Mouse (Mus musculus) urinary bladder, postnatal 36 days (tissue): ENCODE measurements at regions not wholly inside any gene's neighbourhood (a gene's known extent, or its start where the extent isn't known, plus 50 kb on each side); places are given as distances from the start of the nearest gene placed in this dataset.

ENCODE experiments used
- DNase-seq, 2 experiments: peaks; one replicate each; pipeline ENCODE4 v3.0.0; 2022; ENCODE audit warnings: low spot score in 2 of 2, mixed read lengths in 1 of 2

GRCm38 (mm10) chr1:122273579-122273978, 705.8 kb upstream of the Ddx18 start:
- DNase-seq: no peak

GRCm38 (mm10) chr1:122243031-122243430, 675.2 kb upstream of the Ddx18 start:
- DNase-seq: no peak

GRCm38 (mm10) chr1:122241511-122241910, 673.7 kb upstream of the Ddx18 start:
- no peak for DNase-seq

GRCm38 (mm10) chr1:122230442-122230841, 662.7 kb upstream of the Ddx18 start:
- DNase-seq: no peak

DNA sequence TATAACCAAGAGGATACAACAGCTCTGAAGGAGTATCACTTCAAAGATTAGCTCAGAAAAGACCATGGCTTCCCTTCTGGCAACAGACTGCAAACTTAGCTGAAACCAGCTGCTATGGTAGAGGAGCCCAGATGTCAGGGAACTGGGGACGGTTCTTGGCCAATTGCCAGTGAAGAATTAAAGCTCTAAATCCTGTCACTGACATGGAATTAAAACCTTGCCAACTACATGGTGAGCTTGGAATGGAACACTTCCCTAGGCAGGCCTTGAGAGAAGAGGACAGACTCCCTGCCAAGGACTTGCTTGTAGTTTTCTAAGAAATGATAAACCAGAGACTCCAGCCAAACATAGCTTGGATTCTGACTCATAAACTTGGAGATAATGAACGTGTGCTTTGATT, 644.7 kb upstream of the Ddx18 start:
- DNase-seq: peak; percentile 1

DNA sequence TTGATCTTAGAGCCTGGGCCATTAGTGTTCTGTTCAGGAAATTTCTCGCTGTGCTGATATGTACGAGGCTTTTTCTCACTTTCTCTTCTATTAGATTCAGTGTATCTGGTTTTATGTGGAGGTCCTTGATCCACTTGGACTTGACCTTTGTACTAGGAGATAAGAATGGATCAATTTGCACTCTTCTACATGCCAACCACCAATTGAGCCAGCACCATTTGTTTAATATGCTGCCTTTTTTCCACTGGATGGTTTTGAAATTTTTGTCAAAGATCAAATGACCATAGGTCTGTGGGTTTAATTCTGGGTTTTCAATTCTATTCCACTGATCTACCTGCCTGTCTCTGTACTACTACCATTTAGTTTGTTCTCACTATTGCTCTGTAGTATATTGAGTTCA, 640.8 kb upstream of the Ddx18 start:
- no peak for DNase-seq

DNA sequence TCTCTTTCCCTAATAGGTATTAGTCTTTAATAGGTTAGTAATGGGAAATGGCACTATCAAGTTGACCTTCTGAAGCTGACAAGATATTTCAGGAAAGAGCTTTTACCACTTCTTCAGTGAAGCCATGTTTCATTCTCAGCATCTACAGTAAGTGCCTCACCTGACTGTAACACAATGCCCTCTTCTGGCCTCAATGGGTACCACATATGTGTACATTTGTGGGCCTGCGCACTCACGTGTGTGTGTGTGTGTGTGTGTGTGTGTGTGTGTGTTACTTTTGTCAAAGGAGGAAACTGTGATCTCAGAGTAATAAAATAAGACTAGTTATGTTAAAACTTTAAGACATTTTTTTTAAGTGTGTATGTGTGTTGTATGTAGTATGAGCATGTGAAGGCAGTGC, 601.8 kb upstream of the Ddx18 start:
- no peak for DNase-seq

DNA sequence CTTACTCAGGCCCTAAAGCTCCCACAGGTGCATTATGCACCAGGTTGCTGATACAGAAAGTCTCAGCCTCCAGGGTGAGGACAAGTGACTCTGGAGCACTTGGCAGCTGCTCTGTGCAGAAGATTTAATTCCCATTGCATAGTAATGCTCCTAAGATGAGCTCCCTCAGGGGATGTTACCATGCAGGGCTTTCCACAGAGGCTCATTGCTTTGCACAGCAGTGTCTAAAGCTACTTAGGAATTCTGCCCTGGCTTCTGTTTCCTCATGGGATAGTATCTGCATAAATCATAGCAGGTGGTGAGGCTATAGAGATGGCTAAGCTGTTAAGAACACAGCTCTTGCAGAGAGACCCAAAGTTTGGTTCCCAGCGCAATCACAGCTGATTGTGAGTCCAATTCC, 594.0 kb upstream of the Ddx18 start:
- DNase-seq: no peak

- DNase-seq: no peak
These were observed 573.6 kb upstream of the Ddx18 start for GRCm38 (mm10) chr1:122141362-122141761.

DNA sequence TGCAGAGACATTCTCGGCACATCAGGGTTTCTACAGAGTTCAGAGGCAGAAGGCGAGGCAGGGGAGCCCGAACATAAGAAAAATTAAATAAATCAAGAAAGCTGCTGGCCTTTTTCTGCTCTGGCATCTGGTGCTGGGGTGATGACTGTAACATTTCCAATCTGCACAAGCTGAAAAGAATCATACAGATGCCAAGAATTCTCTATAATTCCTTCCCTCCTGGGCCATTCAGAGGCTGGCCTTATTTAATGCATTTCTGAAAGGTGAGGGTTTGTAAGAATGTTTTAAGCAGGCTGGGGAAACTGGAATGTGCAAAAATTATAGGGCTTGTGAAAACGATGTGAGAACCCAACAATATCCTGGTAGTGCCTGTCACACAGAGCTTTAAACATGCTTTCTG, 556.2 kb upstream of the Ddx18 start:
- no peak for DNase-seq

GRCm38 (mm10) chr1:122095726-122096125, 527.9 kb upstream of the Ddx18 start:
- DNase-seq: no peak

DNA sequence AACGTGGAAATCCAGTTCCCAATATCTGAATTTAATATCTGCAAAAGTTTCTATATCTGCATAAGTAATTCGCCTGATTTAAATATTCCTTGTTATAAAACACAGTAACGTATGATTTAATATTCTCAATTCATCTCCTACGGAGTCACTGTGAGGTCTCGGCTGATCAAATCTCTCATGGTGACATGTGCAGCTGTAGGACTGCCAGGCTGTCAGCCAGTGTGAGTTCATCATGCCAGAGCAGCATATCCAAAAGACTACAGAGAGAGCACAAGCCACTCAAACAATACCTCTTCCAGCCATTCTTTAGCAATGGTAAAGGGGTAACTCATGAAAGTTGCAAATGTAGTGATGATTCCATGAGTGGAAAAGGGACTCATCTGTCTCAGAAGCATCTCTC, 514.7 kb upstream of the Ddx18 start:
- DNase-seq: no peak

GRCm38 (mm10) chr1:122076085-122076484, 508.3 kb upstream of the Ddx18 start:
- no peak for DNase-seq

DNA sequence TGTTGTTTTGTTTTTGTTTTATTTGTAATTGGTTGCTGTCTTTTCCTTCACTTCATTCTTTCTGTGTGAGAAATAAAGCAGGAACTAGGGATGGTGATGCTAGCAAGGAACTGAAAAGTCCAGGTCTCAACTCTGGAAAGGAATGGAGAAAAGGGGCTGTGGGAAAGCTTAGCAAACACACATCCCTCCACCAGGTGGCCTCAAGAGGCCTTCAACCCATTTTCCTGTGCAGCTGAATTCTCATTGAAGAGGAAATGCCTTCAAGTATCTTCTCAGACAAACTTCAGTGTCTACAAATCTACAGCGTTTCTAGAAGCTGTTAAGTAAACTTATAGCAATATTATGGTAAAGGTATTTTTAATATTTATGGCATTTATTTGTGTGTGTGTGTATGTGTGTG, 487.4 kb upstream of the Ddx18 start:
- no peak for DNase-seq

DNA sequence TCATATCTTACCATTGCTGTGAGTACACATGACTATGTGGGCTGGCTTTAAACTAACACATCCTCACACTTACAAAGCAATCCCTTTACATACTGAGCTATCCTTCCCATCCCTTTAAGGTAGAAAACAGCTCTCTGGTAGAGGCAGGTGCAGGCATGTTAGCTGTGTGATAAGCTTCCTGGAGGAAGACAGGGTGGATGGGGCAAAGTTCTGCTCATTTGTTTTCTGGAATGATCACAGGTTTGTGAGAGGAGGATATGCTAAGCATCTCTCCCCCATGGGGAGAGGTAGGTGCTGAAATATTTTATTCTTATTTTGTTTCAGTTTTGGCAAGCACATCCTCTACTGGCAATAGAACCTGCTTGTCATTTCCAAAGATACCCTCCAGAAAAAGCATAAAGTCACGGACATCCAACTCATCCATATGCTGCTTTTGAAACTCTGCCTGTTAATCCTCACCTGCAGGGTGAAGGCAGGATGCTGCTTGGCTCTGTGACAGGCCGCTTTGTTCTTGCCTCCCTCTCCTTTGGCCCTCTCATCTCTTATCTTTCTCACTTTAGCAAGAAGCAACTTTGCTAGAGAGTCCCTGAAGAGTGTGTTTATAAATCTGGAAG, 480.4 kb upstream of the Ddx18 start:
- no peak for DNase-seq

DNA sequence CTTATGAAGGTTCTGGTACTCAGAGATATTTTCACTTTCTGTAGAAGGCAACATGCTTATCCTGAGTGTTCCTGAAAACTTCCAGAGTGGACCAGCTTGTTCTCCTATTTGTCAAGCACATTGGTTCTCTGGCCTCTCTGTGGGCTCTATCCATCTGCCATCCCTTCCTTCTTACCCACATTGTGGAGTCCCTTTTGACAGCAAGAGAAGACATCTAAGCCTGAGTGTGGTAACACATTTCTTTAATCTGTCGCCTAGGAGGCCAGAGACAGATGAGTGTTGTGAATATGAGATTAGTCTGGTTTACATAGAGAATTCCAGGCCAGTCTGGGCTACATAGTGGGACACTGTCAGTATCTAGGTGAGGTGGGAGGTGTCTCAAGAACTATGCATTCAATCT, 476.1 kb upstream of the Ddx18 start:
- DNase-seq: no peak

GRCm38 (mm10) chr1:122043114-122043513, 475.3 kb upstream of the Ddx18 start:
- DNase-seq: no peak

GRCm38 (mm10) chr1:122007749-122008148, 440.0 kb upstream of the Ddx18 start:
- no peak for DNase-seq

DNA sequence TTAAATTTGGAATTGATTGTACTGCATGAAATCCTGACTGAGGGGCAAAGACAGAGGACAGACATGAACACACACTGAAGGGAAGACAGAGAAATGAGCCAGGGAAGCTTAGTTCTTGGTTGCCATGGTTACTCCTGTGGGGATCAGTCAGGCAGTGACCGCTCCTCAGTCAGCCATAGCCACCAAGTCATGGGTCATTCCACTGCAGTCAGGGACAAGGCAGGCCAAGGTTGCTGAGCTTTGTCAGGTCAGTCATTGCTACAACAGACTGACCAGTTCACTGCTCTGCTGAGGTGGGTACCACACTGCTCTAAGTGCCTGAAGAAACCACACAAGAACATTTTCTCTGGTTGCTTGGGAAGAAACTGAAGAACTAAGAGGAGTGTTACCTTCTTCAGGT, 428.7 kb upstream of the Ddx18 start:
- no peak for DNase-seq

GRCm38 (mm10) chr1:121990653-121991052, 422.9 kb upstream of the Ddx18 start:
- no peak for DNase-seq

DNA sequence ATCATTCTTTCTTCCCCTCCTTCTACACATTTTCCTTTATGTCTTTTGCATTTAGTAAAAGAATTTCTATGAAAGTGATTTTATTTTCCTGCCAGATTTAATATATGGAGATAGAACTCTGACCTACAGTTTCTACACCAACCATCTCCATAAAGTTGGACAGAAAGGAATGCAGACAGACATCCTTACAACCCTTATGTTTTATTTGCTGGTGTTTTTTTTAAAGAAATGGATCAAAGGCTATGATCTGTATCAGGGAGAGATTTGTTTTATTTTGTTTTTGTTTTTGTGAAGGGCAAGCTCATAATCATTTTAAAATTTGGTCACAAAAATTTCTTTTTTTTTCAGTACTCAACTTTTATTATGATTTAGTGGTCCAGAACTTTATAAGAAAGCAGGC, 391.2 kb upstream of the Ddx18 start:
- no peak for DNase-seq

DNA sequence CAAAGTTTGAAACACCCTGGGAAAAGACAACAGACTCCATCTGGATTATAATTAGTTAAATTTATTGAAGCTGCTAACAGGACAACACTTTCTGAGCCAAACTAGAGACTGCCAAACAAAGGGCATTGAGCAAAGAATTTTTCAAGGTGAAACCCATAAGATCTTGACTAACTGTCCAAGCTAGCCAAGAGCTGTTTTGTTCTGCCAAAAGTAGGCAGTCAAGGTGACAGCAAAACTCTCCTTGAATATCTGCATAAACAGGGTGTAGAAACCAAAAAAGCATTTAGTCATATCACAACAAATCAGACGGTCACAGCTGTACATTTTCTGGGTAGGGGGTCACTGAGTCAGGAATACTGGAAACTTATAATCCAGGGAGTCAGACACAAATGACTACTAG, 368.1 kb upstream of the Ddx18 start:
- DNase-seq: no peak
